Mouse (Mus musculus) limb, embryonic 15.5 days (tissue): ENCODE results near the gene Eif3j1. TPM values are rescaled to one million over a fixed set of nuclear protein-coding genes. Genes with fewer than 3 reads are reported as not detected.

Source experiments
- microRNA-seq: library from miRNA; unstranded; fragments of <30 nt; microRNA quantifications from one replicate; pipeline ENCODE4, GENCODE M21; 2016
- polyA plus RNA-seq: library from polyadenylated mRNA; unstranded; fragments of >200 nt; fragmentation: Nextera tagmentation; extraction: Ambion mirVana; gene quantifications from 2 replicates; pipeline ENCODE4 v1.2.1, GENCODE M21; 2015

Gene Eif3j1
- polyA plus RNA-seq, 1 experiment from 2014 or later: 11.5 TPM

Small RNA genes within 50 kb of the gene (microRNA-seq; reads per million reads assigned to microRNA genes)
- gene Gm47314: not detected

Other genes with a start within 250 kb of the Eif3j1 start
- gene Frmd5, start 221.5 kb upstream of the Eif3j1 start, polyA plus RNA-seq: 0.78 and 0.81 TPM in 2 replicates
- 21.9 and 23.4 TPM in 2 replicates for gene Casc4, start 161.6 kb upstream of the Eif3j1 start, polyA plus RNA-seq
- 49.3 and 53.3 TPM in 2 replicates for gene Ctdspl2, start 72.5 kb upstream of the Eif3j1 start, polyA plus RNA-seq
- gene Mageb3, start 72.5 kb upstream of the Eif3j1 start, polyA plus RNA-seq: 0.22 TPM in 1 of 2 replicates, not detected in the other
- 7.3 and 7.5 TPM in 2 replicates for gene Spg11, start 89.8 kb downstream of the Eif3j1 start, polyA plus RNA-seq
- 344 and 349 TPM in 2 replicates for gene B2m, start 119.1 kb downstream of the Eif3j1 start, polyA plus RNA-seq
- gene Trim69, start 132.2 kb downstream of the Eif3j1 start, polyA plus RNA-seq: 0.10 TPM in 1 of 2 replicates, not detected in the other
- not detected in 2 replicates for gene Patl2, start 157.6 kb downstream of the Eif3j1 start, polyA plus RNA-seq
- not detected in 2 replicates for gene Terb2, start 157.7 kb downstream of the Eif3j1 start, polyA plus RNA-seq
- 28.2 and 29.0 TPM in 2 replicates for gene Sord, start 206.2 kb downstream of the Eif3j1 start, polyA plus RNA-seq